Mouse (Mus musculus): ENCODE measurements around the gene Fgf22.

Gene Fgf22

DNA sequence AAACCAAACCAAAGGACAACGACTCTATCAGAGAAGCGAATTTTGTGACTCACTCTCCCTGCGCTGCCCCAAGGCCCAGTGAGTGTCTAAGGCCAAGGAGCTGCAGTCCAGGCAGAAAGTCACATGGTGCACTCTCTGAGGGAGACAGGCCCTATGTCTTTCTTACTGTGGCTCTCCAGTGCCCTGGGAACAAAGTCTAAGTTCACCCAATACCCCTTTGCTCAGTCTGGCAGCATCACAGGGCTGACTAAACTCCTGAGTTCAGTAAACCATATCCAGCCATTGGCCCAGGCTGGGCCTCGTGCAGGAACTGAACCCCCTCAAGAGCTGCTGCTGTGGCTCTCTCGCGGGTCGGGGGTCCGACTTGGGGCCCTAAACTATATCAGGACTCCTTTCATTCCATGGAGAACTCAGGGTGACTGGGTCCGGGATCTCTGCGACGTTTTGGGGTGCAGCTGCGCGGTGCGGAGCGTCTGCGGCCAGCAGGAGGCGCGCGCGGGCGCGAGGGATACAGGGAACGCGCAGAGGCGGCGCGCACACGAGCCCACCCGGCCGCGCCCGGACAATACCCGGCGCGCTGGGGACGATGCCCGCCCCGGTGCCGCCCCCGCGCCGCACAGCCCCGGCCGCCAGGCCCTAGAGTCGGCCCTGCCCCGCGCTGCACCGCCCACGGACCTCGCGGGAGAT, 38.3 kb downstream of the Fgf22 start, which contains the start of gene Palm:
Palm (plus strand) TSS at position 522 of the 687 bp plus-strand sequence.
- DNase-seq (ENCODE audit: low read depth, low spot score): peak; percentile 53

DNA sequence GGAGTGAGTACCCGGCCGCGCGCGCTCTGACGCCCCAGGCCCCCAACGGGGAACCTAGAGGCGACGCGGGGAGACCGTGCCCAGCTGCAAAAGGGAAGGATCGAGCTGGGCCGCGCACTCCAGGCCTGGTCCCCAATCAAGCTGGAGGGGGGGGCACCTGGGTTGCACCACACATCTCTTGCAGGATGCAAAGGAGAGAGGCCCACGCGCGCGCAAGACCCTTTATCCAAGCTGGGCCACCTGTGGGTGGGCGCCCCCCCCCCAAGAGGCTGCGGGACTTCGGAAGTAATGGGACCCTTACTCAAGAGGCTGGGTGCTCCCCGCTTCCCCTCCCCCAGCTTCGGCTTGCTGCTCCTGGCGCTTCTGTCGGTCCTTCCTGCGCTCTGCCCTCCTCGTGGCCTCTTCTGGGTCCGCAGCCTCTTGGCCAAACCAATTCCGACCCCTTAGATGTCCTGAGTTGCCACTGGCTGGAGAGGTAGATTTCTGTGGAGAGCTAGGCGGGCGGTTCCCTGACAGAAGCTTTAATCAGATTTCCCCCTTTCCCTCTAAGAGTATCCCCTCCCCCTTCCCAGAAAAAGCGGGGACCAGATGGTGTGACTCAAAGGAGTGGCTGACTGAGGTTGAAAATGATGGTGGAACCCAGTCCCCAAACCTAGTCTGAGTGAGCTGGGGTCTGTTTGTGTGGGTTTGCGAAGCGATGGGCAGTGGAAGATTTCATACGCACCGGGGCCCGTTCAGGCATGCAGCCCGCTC, 39.0 kb downstream of the Fgf22 start:
- no peak for DNase-seq (ENCODE audit: low read depth, low spot score)

DNA sequence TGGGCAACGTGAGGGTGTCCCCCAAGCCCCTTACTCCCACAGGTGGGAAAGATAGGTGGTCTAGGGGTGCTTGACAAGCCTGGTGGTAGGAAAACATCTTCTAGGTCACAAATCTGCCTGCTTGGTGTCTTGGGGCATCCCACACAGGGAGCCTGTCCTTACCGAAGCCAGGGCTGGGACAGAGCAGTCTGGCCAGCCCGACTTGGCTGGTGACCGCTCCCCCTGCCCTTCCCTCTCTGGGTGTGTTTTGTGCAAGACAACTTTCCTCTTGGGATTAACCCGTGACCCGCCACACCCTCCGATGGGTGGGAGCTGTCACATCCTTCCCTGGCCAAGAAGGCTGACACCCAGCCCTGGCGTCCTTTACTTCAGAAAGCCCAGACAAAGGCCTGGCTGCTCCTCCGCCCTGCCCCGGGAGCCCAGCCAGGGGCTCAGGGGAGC, 39.6 kb downstream of the Fgf22 start:
- DNase-seq (ENCODE audit: low read depth, low spot score): no peak

DNA sequence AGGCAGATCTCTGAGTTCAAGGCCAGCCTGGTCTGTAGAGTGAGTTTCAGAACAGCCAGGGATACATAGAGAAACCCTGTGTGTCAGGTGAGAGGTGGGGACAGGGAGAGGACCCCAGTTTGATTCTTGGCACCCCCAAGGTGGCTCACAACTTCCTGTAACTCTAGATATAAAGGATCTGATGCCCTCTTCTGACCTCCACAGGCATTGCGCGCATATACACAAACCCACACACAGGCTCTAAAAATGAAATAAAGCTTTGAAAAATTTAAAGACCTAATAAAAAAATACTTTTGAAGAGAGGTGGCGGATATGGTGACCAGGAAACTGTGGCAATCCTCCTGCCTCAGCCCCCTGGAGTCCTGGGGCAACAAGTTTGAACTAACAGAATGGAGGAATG, 41.0 kb downstream of the Fgf22 start:
- DNase-seq (ENCODE audit: low read depth, low spot score): no peak

DNA sequence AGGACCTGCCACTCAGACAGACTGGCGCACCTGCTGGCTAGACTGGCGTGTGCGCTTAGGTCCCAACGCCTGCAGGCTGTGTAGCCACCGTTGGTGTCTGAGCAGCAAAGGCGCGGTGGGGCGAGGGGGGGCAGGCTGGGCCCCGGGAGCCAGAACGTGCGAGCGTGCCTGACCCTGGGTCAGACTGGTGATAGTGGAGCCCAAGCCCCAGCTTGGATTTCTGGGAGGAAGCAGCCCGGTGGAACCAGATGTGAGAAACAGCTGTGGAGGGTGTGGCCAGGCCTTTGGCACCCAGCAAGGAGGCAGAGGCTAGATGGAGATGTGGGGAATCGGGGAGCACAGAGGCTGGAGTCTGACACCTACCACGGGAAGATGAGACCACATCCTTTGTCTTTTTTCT, 42.5 kb downstream of the Fgf22 start:
- DNase-seq (ENCODE audit: low read depth, low spot score): no peak

DNA sequence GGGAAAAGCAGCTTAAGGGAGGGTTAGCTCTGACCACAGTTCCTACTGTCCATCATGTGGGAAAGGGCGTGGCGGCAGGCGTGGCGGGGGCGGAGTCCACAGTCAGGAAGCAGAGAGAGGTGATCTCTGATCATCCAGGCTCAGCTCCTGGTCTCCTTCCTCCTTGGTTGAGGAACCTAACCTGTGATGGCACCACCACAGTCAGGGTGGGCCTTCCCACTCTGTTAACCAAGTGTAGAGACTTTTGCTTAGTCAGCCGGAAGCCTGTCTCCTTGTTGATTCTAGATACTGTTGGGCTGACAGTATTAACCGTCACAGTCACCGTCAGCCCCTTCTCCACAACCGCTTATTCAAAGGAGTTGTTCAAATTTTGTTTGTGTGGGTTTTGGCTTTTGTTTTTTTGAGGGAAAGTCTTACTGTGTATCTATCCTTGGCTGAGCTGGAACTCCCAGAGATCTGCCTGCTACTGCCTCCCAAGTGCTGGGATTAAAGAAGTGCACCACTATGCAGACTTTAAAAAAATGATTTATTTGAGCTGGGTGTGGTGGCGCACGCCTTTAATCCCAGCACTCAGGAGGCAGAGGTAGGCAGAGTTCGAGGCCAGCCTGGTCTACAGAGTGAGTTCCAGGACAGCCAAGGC, 43.5 kb downstream of the Fgf22 start:
- DNase-seq (ENCODE audit: low read depth, low spot score): no peak

DNA sequence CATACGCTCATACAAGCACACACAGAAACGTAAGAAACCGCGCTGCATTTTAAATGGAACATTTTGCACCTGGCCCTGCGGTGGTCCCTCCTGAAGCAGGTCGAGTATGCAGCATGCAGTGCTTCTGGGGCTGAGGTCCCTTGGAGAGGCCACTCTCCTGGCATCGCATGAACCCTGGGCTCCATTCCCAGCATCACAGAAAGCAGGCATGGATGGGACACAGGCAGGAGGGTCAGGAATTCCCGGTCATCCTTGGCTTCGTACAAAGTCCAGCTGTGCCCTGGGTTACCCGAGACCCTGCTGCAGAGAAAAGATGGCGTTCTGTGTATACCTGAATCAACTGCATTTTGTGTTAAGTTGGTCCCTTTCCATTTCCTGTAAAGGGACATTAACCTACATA, 45.6 kb downstream of the Fgf22 start:
- no peak for DNase-seq (ENCODE audit: low read depth, low spot score)

DNA sequence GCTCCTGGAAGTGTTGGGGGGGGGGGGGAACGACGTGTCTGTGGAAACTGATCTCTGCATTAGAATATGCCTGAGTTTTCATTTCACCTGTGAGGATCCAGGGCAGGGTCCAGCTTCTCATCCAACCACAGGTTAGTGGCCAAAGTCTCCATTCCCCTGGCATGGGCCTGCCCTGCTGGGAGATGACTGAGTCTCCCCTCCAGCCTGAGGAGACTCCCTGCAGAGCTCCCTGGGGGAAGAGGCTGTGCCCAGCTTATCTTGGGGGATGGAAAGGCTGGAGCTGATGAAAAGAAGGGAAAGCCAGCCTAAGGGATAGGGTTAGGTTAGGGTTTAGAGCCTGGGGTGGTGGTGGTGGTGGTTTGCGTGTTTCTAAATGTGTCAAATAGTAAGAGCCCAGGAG, 47.0 kb downstream of the Fgf22 start:
- DNase-seq (ENCODE audit: low read depth, low spot score): no peak

DNA sequence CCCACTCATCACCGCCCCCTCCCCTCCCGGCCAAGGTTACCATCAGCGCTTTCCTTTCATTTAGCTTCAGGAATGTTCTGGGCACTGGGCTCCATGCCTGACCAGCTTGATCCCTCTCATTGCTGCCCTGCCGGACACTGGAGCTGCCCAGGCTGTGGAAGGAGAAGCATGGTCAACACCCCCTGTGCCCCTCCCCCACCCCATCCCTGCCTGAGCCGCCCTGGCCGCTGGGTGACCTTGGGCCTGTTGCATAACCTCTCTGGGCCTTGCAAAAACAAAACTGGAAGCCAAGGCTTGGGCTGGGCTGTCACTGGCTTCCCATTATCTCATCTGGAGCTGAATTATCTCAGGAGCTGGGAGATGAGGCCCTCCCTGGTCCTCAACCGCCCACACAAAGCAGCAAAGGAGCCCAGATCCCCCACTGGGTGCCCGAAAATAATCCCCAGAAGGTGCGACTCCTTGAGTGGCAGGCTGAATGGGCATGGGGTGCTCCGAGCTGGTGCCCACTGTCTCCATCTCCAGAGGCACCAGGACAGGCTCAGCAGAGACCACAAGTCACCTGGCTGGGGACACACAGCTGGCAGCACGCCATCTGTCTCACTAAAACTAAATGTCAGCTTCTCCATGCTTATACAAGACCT, 47.6 kb downstream of the Fgf22 start:
- DNase-seq (ENCODE audit: low read depth, low spot score): no peak

DNA sequence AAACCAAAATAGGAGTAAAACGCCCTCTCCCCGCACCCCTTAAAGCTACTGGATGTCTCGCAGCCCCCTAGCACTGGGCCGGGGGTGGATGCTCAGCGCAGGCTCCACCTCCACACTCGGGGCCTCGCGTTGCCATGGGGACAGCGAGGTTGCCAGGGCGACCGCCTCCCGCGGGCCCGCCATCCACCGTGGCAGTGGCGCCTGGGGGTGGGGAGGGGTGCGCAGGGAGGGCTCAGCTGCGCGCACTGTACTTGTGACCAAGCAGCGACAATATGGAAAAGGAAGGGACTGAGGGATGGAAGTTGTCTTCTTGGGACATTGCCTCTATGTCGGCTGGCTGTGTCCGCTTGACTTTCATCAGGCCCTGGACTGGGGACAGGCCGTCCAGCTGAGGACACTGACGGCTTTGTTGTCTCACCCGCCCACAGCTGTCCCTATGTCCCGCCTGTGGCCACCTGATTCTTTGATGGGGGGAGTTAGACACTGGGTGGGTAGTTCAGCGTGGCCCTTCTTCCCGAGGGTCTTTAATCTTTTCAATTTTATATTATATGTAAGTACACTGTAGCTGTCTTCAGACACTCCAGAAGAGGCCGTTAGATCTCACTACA, 48.9 kb downstream of the Fgf22 start:
- no peak for DNase-seq (ENCODE audit: low read depth, low spot score)

DNA sequence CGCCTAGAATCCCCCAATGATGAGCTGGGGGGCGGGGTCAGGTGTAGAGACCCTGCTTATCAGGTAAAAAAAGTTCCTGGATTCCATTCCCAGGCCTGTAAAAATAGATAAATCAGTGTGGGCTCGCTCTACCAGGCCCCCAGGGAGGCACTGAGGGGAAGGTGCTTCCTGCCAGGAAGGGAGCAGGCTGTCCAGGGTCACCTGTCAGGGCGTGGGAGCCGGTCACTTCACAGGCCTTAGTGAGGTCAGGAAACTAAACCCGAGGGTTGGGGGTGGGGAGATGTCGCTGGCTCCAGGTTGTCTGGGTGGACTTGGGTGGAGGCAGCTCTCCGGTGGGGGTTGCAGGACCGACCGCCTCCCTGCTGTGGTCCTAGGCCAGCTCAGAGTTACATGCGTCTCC, 50.8 kb downstream of the Fgf22 start:
- no peak for DNase-seq (ENCODE audit: low read depth, low spot score)

DNA sequence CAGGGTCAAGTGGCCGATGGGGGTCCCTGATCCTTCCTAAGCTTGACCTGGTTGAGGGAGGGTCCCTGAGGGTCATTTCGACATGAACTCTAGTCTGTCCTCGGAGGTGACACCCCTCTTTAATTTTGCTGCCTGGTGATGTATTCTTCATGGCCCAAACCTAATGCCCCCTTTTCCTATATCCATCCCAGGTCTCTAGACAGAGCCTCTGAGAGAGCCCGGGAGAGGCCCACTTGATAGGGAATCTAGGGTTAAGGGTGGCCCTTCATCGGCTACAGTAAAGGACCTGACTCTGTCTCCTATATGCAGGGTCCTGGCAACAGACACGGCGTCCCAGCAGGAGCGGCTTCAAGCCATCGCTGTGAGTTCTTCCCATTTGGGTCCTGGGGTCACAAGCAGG, 51.5 kb downstream of the Fgf22 start:
- DNase-seq (ENCODE audit: low read depth, low spot score): no peak

DNA sequence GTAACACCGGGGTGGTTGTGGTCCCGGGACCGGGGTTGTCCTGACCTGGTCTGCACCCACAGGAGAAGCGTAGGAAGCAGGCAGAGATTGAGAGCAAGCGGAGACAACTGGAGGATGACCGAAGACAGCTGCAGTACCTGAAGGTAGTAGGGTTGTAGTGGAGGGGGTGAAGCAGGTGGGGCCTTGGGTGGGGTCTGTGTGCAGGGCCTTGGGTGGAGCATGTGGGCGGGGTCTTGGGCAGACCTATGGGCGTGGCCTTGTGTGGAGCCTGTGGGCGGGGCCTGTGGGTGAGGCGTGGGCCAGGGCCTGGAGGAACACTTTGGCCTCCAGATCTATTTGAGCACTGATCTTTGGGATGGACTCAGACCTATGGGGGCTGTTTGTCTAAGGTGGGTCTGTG, 52.1 kb downstream of the Fgf22 start:
- no peak for DNase-seq (ENCODE audit: low read depth, low spot score)

DNA sequence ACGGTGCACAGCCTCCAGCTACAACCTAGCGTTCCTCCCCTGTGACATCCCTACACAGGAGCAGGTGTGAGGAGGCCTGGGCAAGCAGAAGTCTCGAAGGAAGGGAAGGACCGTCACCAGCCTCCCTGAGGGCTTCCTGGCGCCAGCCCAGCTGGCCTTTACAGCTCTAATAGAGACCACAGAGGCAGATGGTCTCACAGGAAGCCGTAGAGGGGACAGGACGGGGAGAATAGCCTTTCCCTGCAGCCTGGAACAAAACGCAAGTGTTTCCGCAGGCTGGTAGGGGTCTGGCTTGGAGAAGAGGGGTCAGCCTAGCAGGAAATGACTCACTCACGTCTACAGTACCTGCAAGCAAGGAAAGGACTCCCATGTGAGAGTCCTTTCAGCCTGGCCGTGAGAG, 53.0 kb downstream of the Fgf22 start:
- DNase-seq (ENCODE audit: low read depth, low spot score): no peak
